Mouse (Mus musculus) cerebellum, adult 11-12 months (tissue): Measurements from ENCODE around the gene Gsdma.

Experiments
- DNase-seq: peaks from one replicate; pipeline ENCODE4 v3.0.0; 2022

Gene Gsdma

GRCm38 (mm10) chr11:98681786-98682745, 17.9 kb downstream of the Gsdma start, which contains the start of gene Psmd3:
Gene Psmd3 (plus strand): TSS chr11:98682554.
- DNase-seq: peak; percentile 97

GRCm38 (mm10) chr11:98682811-98683210, 18.7 kb downstream of the Gsdma start:
- no peak for DNase-seq

GRCm38 (mm10) chr11:98685642-98686041, 21.5 kb downstream of the Gsdma start:
- no peak for DNase-seq

GRCm38 (mm10) chr11:98686976-98687375, 22.8 kb downstream of the Gsdma start:
- DNase-seq: no peak

- no peak for DNase-seq
These were observed 23.9 kb downstream of the Gsdma start for GRCm38 (mm10) chr11:98688009-98688408.

GRCm38 (mm10) chr11:98693201-98693600, 29.1 kb downstream of the Gsdma start:
- DNase-seq: peak; percentile 7

- no peak for DNase-seq
These were observed 29.6 kb downstream of the Gsdma start for GRCm38 (mm10) chr11:98693746-98694145.

GRCm38 (mm10) chr11:98694301-98694700, 30.1 kb downstream of the Gsdma start:
- no peak for DNase-seq

- no peak for DNase-seq
These were observed 31.3 kb downstream of the Gsdma start for GRCm38 (mm10) chr11:98695408-98695807.

GRCm38 (mm10) chr11:98696454-98697216, 32.5 kb downstream of the Gsdma start:
- no peak for DNase-seq

- no peak for DNase-seq
These were observed 33.1 kb downstream of the Gsdma start for GRCm38 (mm10) chr11:98697225-98697624.

- no peak for DNase-seq
These were observed 34.9 kb downstream of the Gsdma start for GRCm38 (mm10) chr11:98698849-98699640.

GRCm38 (mm10) chr11:98699911-98700310, 35.8 kb downstream of the Gsdma start:
- DNase-seq: peak; percentile 73

GRCm38 (mm10) chr11:98701213-98701670, 37.1 kb downstream of the Gsdma start, which contains the start of gene Csf3:
Gene Csf3 (plus strand): TSS chr11:98701263.
- no peak for DNase-seq

GRCm38 (mm10) chr11:98702323-98702722, 38.2 kb downstream of the Gsdma start:
- DNase-seq: no peak

GRCm38 (mm10) chr11:98705021-98705420, 40.9 kb downstream of the Gsdma start:
- DNase-seq: no peak

- DNase-seq: no peak
These were observed 43.5 kb downstream of the Gsdma start for GRCm38 (mm10) chr11:98707401-98708281.

GRCm38 (mm10) chr11:98708282-98708956, 44.3 kb downstream of the Gsdma start:
- no peak for DNase-seq

- no peak for DNase-seq
These were observed 45.0 kb downstream of the Gsdma start for GRCm38 (mm10) chr11:98709001-98709741.

- DNase-seq: peak; percentile 71
These were observed 46.4 kb downstream of the Gsdma start for GRCm38 (mm10) chr11:98710416-98711045.
